In the genomic region with DNA sequence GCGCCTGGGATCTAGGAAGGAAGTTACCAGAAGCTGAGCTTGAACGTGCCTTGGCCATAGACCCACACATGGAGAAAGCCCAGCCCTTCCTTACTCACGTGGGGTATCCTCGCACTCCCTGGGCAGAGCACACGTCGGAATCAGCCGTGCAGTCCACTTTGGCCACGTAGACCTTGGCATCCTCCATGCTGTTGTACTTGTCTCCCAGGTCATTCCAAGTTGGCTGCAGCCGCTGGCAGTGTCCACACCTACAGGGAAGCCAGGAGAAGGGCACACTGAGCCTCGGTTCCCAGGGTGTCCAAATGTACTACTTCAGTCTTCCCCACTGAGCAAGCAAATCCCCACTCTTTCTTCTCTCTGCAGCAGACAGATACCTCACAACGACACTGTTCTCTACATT, we compare ENCODE assay signal across 11 mouse cellular contexts.
"Had no signal": no experiment of that assay in that cellular context is flagged by ENCODE, and none has a peak within 500 bp of the region (broad histone marks: within the 10 kb centered on the region; RNA-seq: fewer than 3 reads in every experiment).

No protein-coding gene starts in this region.

- H3K27me3 ChIP-seq: liver, embryonic 12.5 days; midbrain, embryonic 13.5 days; neural tube, embryonic 15.5 days had no signal

- ATAC-seq: liver, embryonic 12.5 days; midbrain, embryonic 13.5 days had no signal

- H3K9ac ChIP-seq: liver, embryonic 12.5 days; midbrain, embryonic 13.5 days; neural tube, embryonic 15.5 days had no signal

- DNase-seq: kidney, adult 11 months; kidney, postnatal 10 days; right cerebral cortex, adult 18-20 months; spleen, adult 18-20 months; thymus, postnatal 36 days had no signal

- H3K27ac ChIP-seq: left cerebral cortex, adult 2 months; limb, embryonic 10.5 days; liver, embryonic 12.5 days; macrophage; midbrain, embryonic 13.5 days; neural tube, embryonic 15.5 days had no signal

- H3K9me3 ChIP-seq: limb, embryonic 10.5 days; liver, embryonic 12.5 days; midbrain, embryonic 13.5 days; neural tube, embryonic 15.5 days had no signal

- H3K4me2 ChIP-seq: liver, embryonic 12.5 days; midbrain, embryonic 13.5 days; neural tube, embryonic 15.5 days had no signal

- H3K4me3 ChIP-seq: left cerebral cortex, adult 2 months; limb, embryonic 10.5 days; liver, embryonic 12.5 days; midbrain, embryonic 13.5 days; neural tube, embryonic 15.5 days had no signal
